Mouse (Mus musculus) liver, embryonic 14.5 days (tissue): ENCODE measurements around the gene Pnpla1. TPM values are rescaled to one million over a fixed set of nuclear protein-coding genes. Genes with fewer than 3 reads are reported as not detected.

ENCODE experiments used
- ATAC-seq: fragments of 200-750 bp; cut with Nextera tagmentation; 2 replicates; pipeline ENCODE4 v1.8.0; 2017; ENCODE audit warnings: moderate number of reproducible peaks, mild to moderate bottlenecking, moderate library complexity; ENCODE audit not compliant: insufficient read depth
- DNase-seq, 3 experiments: peaks; one replicate each; pipeline ENCODE4 v3.0.0-alpha.2; 2012 to 2013; ENCODE audit warnings: low read depth in 3 of 3, low spot score in 3 of 3
- H3K27ac ChIP-seq: fragments of 300-500 bp; sonication (generic); 2 replicates; pipeline ENCODE4 v1.5.1; 2014; ENCODE audit warnings: moderate library complexity, mild to moderate bottlenecking, control low read depth, inconsistent platforms
- H3K27me3 ChIP-seq: fragments of 300-500 bp; sonication (generic); 2 replicates; pipeline ENCODE4 v1.6.1; 2014; ENCODE audit warnings: mild to moderate bottlenecking, low read length, moderate library complexity; ENCODE audit not compliant: control insufficient read depth, insufficient read depth
- H3K36me3 ChIP-seq: fragments of 300-500 bp; sonication (generic); replicated peaks from 2 replicates; pipeline ENCODE4 v1.6.1; 2014; ENCODE audit warnings: low read depth; ENCODE audit not compliant: control insufficient read depth, insufficient read depth
- H3K4me1 ChIP-seq, 2 experiments: fragments of 200-500 bp in 1 of 2; fragments of 300-500 bp in 1 of 2; sonication (generic) in 1 of 2; replicated peaks; 2 replicates each; pipeline ENCODE4 v1.6.1; 2012 to 2014; ENCODE audit warnings: antibody characterized with exemption in 1 of 2, inconsistent platforms in 1 of 2, low read length in 1 of 2; ENCODE audit not compliant: control insufficient read depth in 2 of 2, insufficient read depth in 2 of 2
- H3K4me2 ChIP-seq: fragments of 300-500 bp; sonication (generic); 2 replicates; pipeline ENCODE4 v1.6.1; 2014; ENCODE audit warnings: low read depth, mild to moderate bottlenecking, control low read depth, moderate library complexity
- H3K4me3 ChIP-seq, 2 experiments: fragments of 200-500 bp in 1 of 2; fragments of 300-500 bp in 1 of 2; sonication (generic) in 1 of 2; 2 replicates each; pipeline ENCODE4 v1.5.1; 2012 to 2014; ENCODE audit warnings: low read depth in 2 of 2, low read length in 2 of 2, mild to moderate bottlenecking in 2 of 2, control low read depth in 1 of 2, inconsistent platforms in 1 of 2, moderate library complexity in 1 of 2; ENCODE audit not compliant: insufficient read depth in 1 of 2
- H3K9ac ChIP-seq: fragments of 300-500 bp; sonication (generic); replicated peaks from 2 replicates; pipeline ENCODE4 v1.6.1; 2014; ENCODE audit warnings: mild to moderate bottlenecking, control low read depth, moderate library complexity
- H3K9me3 ChIP-seq: fragments of 300-500 bp; sonication (generic); 2 replicates; pipeline ENCODE4 v1.6.1; 2016; ENCODE audit warnings: low read length, mixed read lengths; ENCODE audit not compliant: control insufficient read depth
- CTCF ChIP-seq: IDR thresholded peaks from 2 replicates; pipeline ENCODE4 v1.5.1; 2016; ENCODE audit warnings: antibody characterized with exemption, low read depth, control low read depth
- EP300 ChIP-seq: IDR thresholded peaks from 2 replicates; pipeline ENCODE4 v1.6.1; 2016; ENCODE audit warnings: antibody characterized with exemption, low read depth
- WGBS: fragments of 180-500 bp; shearing (Covaris S2); extraction: QIAGEN DNeasy Blood & Tissue Kit; methylation state at CpG from one replicate; pipeline ENCODE4 v1.1.7; 2014; ENCODE audit not compliant: insufficient replicate concordance; 5-methylcytosine and 5-hydroxymethylcytosine counted together
- polyA plus RNA-seq, 2 experiments: library from polyadenylated mRNA; depleted of rRNA in 1 of 2; stranded (reverse) in 1 of 2; unstranded in 1 of 2; fragments of >200 nt; fragmentation: Nextera tagmentation in 1 of 2; extraction: Ambion mirVana in 1 of 2; gene quantifications; 2 replicates each; pipeline versions ENCODE4 v1.2.1 to v1.2.3; 2012 to 2014

Pnpla1 gene
- polyA plus RNA-seq, 2 experiments: 0.01 to 0.04 TPM

DNA sequence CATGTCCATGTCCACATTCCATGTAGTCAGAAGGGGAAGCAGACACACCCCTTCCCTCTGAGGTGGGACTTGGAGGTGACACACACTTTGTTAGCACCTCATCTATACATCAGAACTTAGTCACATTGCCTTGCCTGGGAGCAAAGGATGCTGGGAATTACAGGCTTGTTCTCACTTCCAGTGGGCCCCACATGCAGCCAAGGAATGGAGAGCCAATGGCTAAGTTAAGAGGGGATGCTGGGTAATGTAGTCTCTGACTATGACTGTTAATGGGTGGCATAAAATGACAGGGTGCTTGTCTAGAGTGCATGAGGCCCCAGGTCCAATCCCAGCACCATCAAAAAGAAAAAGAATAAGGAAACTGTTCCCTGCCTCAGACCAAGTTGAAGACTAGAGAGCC is 8.7 kb downstream of the Pnpla1 start:
- no peaks in the 10 kb centered on the region for H3K27me3 ChIP-seq
- no peak for ATAC-seq

GRCm38 (mm10) chr17:28867381-28867780 is 9.2 kb downstream of the Pnpla1 start:
- Histone ChIP-seq H3K9ac (no peak overlapping the region), H3K4me1 (peaks cover 0 to 4% of the 10 kb centered on the region in 2 experiments; a peak in 1 of 4 replicates), H3K36me3 (no peaks in the 10 kb centered on the region), H3K27ac (no peak overlapping the region), H3K27me3 (no peaks in the 10 kb centered on the region), H3K4me3 (no peak overlapping the region), H3K9me3 (no peaks in the 10 kb centered on the region), H3K4me2 (no peak overlapping the region)
- no peak for ATAC-seq
- TF ChIP-seq CTCF (no peak), EP300 (no peak)
- no peak for DNase-seq
- WGBS: 55% methylated on average over 4 of the region's 4 CpGs

More for the DNA sequence above, 8.7 kb downstream of the Pnpla1 start:
- Histone ChIP-seq H3K9ac (no peak overlapping the region), H3K4me3 (no peak overlapping the region), H3K4me1 (peaks cover 0 to 3% of the 10 kb centered on the region in 2 experiments; a peak in 1 of 4 replicates), H3K36me3 (no peaks in the 10 kb centered on the region), H3K27ac (no peak overlapping the region), H3K4me2 (no peak overlapping the region), H3K9me3 (no peaks in the 10 kb centered on the region)
- TF ChIP-seq EP300: no peak
- TF ChIP-seq CTCF: no peak
- DNase-seq: no peak

DNA sequence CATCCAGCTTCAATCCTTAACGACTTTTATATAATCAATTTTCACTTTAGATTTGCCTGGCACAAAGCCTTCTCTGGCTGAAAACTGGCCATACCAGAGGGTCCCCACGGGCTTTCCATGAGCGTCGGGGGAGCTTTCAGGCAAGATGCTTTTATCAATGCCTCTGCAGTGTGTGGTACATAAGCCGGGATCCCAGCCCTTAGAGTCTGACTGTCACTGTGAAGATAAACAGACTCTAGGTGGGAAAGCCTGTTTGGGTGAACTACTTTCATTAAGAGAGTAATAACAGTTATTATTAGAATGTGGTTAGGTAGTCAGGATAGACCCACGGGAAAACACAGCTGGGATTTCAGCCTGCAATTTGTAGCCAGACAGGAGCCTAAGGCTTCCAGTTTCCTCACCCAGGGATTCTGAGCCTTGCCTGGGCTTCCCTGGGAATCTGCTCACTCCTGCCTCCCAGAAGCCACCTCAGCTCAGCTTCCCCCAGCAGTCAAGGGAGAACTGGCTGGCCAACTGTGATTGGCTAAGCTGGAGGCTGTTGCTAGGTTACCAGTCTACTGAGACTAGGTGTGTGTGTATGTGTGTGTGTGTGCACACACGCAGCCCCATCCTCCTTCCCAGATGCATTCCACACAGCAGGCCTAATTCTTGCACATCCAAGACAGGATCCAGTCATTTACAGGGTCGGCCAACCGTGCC is 11.3 kb downstream of the Pnpla1 start:
- no peaks in the 10 kb centered on the region for H3K36me3 ChIP-seq
- peaks cover 0 to 4% of the 10 kb centered on the region in 2 experiments; a peak in 1 of 4 replicates for H3K4me1 ChIP-seq
- H3K4me3 ChIP-seq: no peak overlapping the region
- TF ChIP-seq EP300: no peak
- no peak overlapping the region for H3K4me2 ChIP-seq
- no peak overlapping the region for H3K9ac ChIP-seq
- WGBS: 54% methylated on average over 9 of the region's 9 CpGs
- H3K9me3 ChIP-seq: no peaks in the 10 kb centered on the region
- H3K27me3 ChIP-seq: no peaks in the 10 kb centered on the region
- ATAC-seq: no peak
- DNase-seq: no peak
- no peak overlapping the region for H3K27ac ChIP-seq

DNA sequence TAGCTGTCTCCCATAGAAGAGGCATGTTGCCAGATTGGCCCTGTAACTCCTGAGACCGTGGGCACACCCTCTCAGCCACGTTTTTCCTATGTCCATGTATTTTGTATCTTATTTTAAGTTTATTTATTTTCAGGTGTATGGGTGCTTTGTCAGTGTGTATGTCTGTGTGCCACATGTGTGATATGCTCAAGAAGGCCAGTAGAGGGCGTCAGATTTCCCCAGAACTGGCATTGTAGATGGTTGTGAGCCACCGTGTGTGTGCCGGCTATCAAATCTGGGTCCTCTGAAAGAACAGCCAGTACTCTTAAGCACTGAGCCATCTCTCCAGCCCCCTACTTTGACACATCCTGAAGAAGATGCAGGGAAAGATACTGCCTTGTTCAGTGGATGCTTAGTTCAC is 12.2 kb downstream of the Pnpla1 start:
- H3K27me3 ChIP-seq: no peaks in the 10 kb centered on the region
- TF ChIP-seq EP300 (no peak), CTCF (peak; percentile 50)
- no peaks in the 10 kb centered on the region for H3K9me3 ChIP-seq
- DNase-seq: no peak
- peaks cover 0 to 6% of the 10 kb centered on the region in 2 experiments; a peak in 1 of 4 replicates for H3K4me1 ChIP-seq
- no peak overlapping the region for H3K4me3 ChIP-seq
- H3K36me3 ChIP-seq: no peaks in the 10 kb centered on the region
- WGBS: 59% methylated on average over 5 of the region's 5 CpGs
- no peak for ATAC-seq
- no peak overlapping the region for H3K27ac ChIP-seq
- no peak overlapping the region for H3K4me2 ChIP-seq
- H3K9ac ChIP-seq: no peak overlapping the region

- TF ChIP-seq CTCF (no peak), EP300 (no peak)
- Histone ChIP-seq H3K9me3 (no peaks in the 10 kb centered on the region), H3K9ac (no peak overlapping the region), H3K4me2 (no peak overlapping the region), H3K27me3 (no peaks in the 10 kb centered on the region; the same call in 1 of the 2 replicates), H3K36me3 (no peaks in the 10 kb centered on the region), H3K27ac (no peak overlapping the region), H3K4me1 (peaks cover 0 to 6% of the 10 kb centered on the region in 2 experiments; a peak in 1 of 4 replicates), H3K4me3 (no peak overlapping the region)
- ATAC-seq: no peak
- WGBS: 43% methylated on average over 11 of the region's 11 CpGs
- no peak for DNase-seq
Observed at GRCm38 (mm10) chr17:28871831-28872230, 13.6 kb downstream of the Pnpla1 start.
